Mouse (Mus musculus): ENCODE results near the gene Zfp106. TPM values are rescaled to one million over a fixed set of nuclear protein-coding genes. Genes with fewer than 3 reads are reported as not detected.

The Zfp106 gene
- polyA plus RNA-seq, 1 experiment from 2014 or later: 40.0 TPM

GRCm38 (mm10) chr2:120469715-120470114 lies 93.9 kb downstream of the Zfp106 start:
- H3K4me1 ChIP-seq: no peaks in the 10 kb centered on the region
- ATAC-seq (ENCODE audit: extremely low read depth, insufficient number of reproducible peaks, low FRiP score, low TSS enrichment): no peak
- no peak overlapping the region for H3K27ac ChIP-seq (replicated peaks)
- no peak overlapping the region for H3K4me3 ChIP-seq
- no peaks in the 10 kb centered on the region for H3K27me3 ChIP-seq (replicated peaks)
- no peak overlapping the region for H3K4me2 ChIP-seq
- no peaks in the 10 kb centered on the region for H3K9me3 ChIP-seq
- no peak overlapping the region for H3K9ac ChIP-seq
- 81% methylated on average over 10 of the region's 10 CpGs for WGBS
- H3K36me3 ChIP-seq: no peaks in the 10 kb centered on the region

DNA sequence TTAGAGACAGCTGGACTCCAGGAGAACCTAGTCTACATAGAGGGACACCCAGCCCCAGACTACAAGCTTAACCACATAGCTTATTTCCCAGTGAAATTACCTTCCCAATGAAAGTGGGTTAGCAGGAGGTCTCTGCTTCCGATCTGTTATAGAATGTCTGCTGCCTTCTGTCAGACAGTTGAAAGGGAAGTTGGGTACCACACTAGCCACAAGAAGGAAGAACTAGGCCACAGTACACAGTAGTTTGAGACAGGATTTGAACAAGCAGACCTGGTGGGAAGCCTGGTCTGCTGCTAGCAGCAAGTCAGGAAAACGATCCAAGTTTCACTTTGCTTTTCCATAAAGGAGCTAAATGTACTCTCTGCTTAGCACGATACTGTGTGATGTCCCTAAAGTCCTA lies 94.4 kb downstream of the Zfp106 start:
- H3K27me3 ChIP-seq (replicated peaks): no peaks in the 10 kb centered on the region
- H3K9me3 ChIP-seq: no peaks in the 10 kb centered on the region
- H3K4me3 ChIP-seq: no peak overlapping the region
- H3K4me1 ChIP-seq: peaks cover 1% of the 10 kb centered on the region
- H3K4me2 ChIP-seq: no peak overlapping the region
- ATAC-seq (ENCODE audit: extremely low read depth, insufficient number of reproducible peaks, low FRiP score, low TSS enrichment): no peak
- WGBS: 84% methylated on average over 3 of the region's 3 CpGs
- no peaks in the 10 kb centered on the region for H3K36me3 ChIP-seq
- H3K27ac ChIP-seq (replicated peaks): no peak overlapping the region
- no peak overlapping the region for H3K9ac ChIP-seq

DNA sequence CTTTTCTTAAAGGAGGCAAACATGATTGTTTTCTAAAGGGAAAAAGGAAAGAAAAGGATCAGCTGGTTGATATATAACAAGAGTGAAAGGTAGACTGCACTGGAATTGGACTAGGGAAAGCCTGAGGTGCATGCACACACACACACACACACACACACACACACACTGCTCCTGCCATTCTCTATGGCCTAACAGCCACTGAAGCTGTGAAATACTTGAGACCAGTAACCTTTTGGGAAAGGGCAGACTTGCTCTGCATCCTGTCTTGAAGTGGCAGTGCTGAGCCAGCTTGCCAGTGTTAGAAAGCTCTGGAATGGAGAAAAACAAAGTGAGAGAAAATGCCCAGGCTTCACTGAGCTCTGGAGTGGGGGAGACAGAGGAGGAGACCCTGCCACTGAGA lies 95.6 kb downstream of the Zfp106 start:
- Histone ChIP-seq H3K36me3 (no peaks in the 10 kb centered on the region), H3K27ac (replicated peaks) (no peak overlapping the region), H3K9me3 (no peaks in the 10 kb centered on the region), H3K9ac (no peak overlapping the region), H3K4me3 (no peak overlapping the region), H3K4me1 (peaks cover 13% of the 10 kb centered on the region), H3K4me2 (no peak overlapping the region), H3K27me3 (replicated peaks) (no peaks in the 10 kb centered on the region)
- ATAC-seq (ENCODE audit: extremely low read depth, insufficient number of reproducible peaks, low FRiP score, low TSS enrichment): no peak

GRCm38 (mm10) chr2:120465397-120465785 lies 98.3 kb downstream of the Zfp106 start:
- Histone ChIP-seq H3K27me3 (replicated peaks) (no peaks in the 10 kb centered on the region), H3K4me3 (no peak overlapping the region), H3K9ac (no peak overlapping the region), H3K9me3 (no peaks in the 10 kb centered on the region), H3K4me2 (no peak overlapping the region), H3K27ac (replicated peaks) (no peak overlapping the region), H3K4me1 (peaks cover 19% of the 10 kb centered on the region), H3K36me3 (no peaks in the 10 kb centered on the region)
- 84% methylated on average over 5 of the region's 5 CpGs for WGBS
- ATAC-seq (ENCODE audit: extremely low read depth, insufficient number of reproducible peaks, low FRiP score, low TSS enrichment): no peak

- ATAC-seq (ENCODE audit: extremely low read depth, insufficient number of reproducible peaks, low FRiP score, low TSS enrichment): no peak
Observed at GRCm38 (mm10) chr2:120464732-120465396, 98.8 kb downstream of the Zfp106 start.

GRCm38 (mm10) chr2:120464091-120464490 lies 99.6 kb downstream of the Zfp106 start:
- H3K36me3 ChIP-seq: no peaks in the 10 kb centered on the region
- H3K27ac ChIP-seq (replicated peaks): 0 out of 2 replicates have a peak overlapping the region, but pooled peaks have one; percentile 57
- peaks cover 19% of the 10 kb centered on the region for H3K4me1 ChIP-seq
- ATAC-seq (ENCODE audit: extremely low read depth, insufficient number of reproducible peaks, low FRiP score, low TSS enrichment): no peak
- no peak overlapping the region for H3K4me3 ChIP-seq
- no peak overlapping the region for H3K4me2 ChIP-seq
- H3K9me3 ChIP-seq: no peaks in the 10 kb centered on the region
- H3K9ac ChIP-seq: no peak overlapping the region
- 64% methylated on average over 8 of the region's 8 CpGs for WGBS
- H3K27me3 ChIP-seq (replicated peaks): no peaks in the 10 kb centered on the region

More at GRCm38 (mm10) chr2:120464732-120465396, 98.8 kb downstream of the Zfp106 start:
- no peak overlapping the region for H3K4me2 ChIP-seq
- no peaks in the 10 kb centered on the region for H3K9me3 ChIP-seq
- H3K27me3 ChIP-seq (replicated peaks): no peaks in the 10 kb centered on the region
- 88% methylated on average over 2 of the region's 2 CpGs for WGBS
- H3K4me1 ChIP-seq: peaks cover 19% of the 10 kb centered on the region
- no peak overlapping the region for H3K27ac ChIP-seq (replicated peaks)
- H3K4me3 ChIP-seq: no peak overlapping the region
- H3K36me3 ChIP-seq: no peaks in the 10 kb centered on the region
- no peak overlapping the region for H3K9ac ChIP-seq

GRCm38 (mm10) chr2:120463328-120463727 lies 100.3 kb downstream of the Zfp106 start:
- Histone ChIP-seq H3K4me3 (no peak overlapping the region), H3K9me3 (no peaks in the 10 kb centered on the region), H3K36me3 (no peaks in the 10 kb centered on the region), H3K27ac (replicated peaks) (peak overlapping the region; percentile 57), H3K4me2 (peak overlapping the region; percentile 8; the same call in 1 of the 2 replicates), H3K4me1 (peaks cover 19% of the 10 kb centered on the region), H3K27me3 (replicated peaks) (no peaks in the 10 kb centered on the region), H3K9ac (no peak overlapping the region)
- WGBS: 32% methylated on average over 7 of the region's 7 CpGs
- no peak for ATAC-seq (ENCODE audit: extremely low read depth, insufficient number of reproducible peaks, low FRiP score, low TSS enrichment)

DNA sequence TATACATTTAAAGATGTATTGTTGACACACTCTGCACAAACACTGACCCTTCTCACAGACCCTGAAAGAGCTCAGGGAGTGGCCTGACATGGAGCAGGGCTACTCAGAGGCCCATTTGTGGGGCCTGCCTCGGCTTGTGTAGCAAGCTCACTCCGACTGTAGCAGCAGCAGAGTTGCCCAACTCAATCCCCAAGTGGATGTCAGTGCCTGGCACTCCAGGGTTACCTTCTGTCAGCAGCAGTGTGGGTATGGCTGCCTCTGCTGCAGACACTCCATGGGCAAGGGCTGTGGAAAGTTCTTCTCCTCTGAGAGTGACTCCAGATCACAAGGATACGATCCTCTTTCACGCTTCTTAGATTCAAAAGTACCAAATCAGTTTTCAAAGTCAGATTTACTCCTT lies 103.4 kb downstream of the Zfp106 start:
- H3K27me3 ChIP-seq (replicated peaks): no peaks in the 10 kb centered on the region
- 74% methylated on average over 4 of the region's 4 CpGs for WGBS
- H3K4me1 ChIP-seq: peaks cover 19% of the 10 kb centered on the region
- H3K9me3 ChIP-seq: no peaks in the 10 kb centered on the region
- H3K9ac ChIP-seq: no peak overlapping the region
- H3K4me3 ChIP-seq: no peak overlapping the region
- no peaks in the 10 kb centered on the region for H3K36me3 ChIP-seq
- H3K27ac ChIP-seq (replicated peaks): no peak overlapping the region
- no peak overlapping the region for H3K4me2 ChIP-seq
- ATAC-seq (ENCODE audit: extremely low read depth, insufficient number of reproducible peaks, low FRiP score, low TSS enrichment): no peak

Other genes with a start within 250 kb of the Zfp106 start
- 0.05 TPM in 1 of 2 replicates, not detected in the other for gene Pla2g4f, start 249.7 kb downstream of the Zfp106 start, polyA plus RNA-seq (2015; fragmentation: Nextera tagmentation; extraction: Ambion mirVana)
- 15.4 and 16.0 TPM in 2 replicates for gene Vps39, start 210.7 kb downstream of the Zfp106 start, polyA plus RNA-seq (2015; fragmentation: Nextera tagmentation; extraction: Ambion mirVana)
- 8.7 and 9.1 TPM in 2 replicates for gene Ganc, start 159.9 kb downstream of the Zfp106 start, polyA plus RNA-seq (2015; fragmentation: Nextera tagmentation; extraction: Ambion mirVana)
- 4.6 and 5.5 TPM in 2 replicates for gene Tmem87a, start 159.7 kb downstream of the Zfp106 start, polyA plus RNA-seq (2015; fragmentation: Nextera tagmentation; extraction: Ambion mirVana)
- 3.4 and 3.9 TPM in 2 replicates for gene Capn3, start 107.8 kb downstream of the Zfp106 start, polyA plus RNA-seq (2015; fragmentation: Nextera tagmentation; extraction: Ambion mirVana)
- gene Snap23, start 3.8 kb upstream of the Zfp106 start, polyA plus RNA-seq (2015; fragmentation: Nextera tagmentation; extraction: Ambion mirVana): 46.4 and 48.0 TPM in 2 replicates
- 18.9 and 20.2 TPM in 2 replicates for gene Haus2, start 45.5 kb upstream of the Zfp106 start, polyA plus RNA-seq (2015; fragmentation: Nextera tagmentation; extraction: Ambion mirVana)
- 19.5 and 21.0 TPM in 2 replicates for gene Lrrc57, start 45.7 kb upstream of the Zfp106 start, polyA plus RNA-seq (2015; fragmentation: Nextera tagmentation; extraction: Ambion mirVana)
- gene Stard9, start 65.3 kb upstream of the Zfp106 start, polyA plus RNA-seq (2015; fragmentation: Nextera tagmentation; extraction: Ambion mirVana): 2.4 and 2.8 TPM in 2 replicates